8 mouse cellular contexts compared by ENCODE assay signal in the genomic region with DNA sequence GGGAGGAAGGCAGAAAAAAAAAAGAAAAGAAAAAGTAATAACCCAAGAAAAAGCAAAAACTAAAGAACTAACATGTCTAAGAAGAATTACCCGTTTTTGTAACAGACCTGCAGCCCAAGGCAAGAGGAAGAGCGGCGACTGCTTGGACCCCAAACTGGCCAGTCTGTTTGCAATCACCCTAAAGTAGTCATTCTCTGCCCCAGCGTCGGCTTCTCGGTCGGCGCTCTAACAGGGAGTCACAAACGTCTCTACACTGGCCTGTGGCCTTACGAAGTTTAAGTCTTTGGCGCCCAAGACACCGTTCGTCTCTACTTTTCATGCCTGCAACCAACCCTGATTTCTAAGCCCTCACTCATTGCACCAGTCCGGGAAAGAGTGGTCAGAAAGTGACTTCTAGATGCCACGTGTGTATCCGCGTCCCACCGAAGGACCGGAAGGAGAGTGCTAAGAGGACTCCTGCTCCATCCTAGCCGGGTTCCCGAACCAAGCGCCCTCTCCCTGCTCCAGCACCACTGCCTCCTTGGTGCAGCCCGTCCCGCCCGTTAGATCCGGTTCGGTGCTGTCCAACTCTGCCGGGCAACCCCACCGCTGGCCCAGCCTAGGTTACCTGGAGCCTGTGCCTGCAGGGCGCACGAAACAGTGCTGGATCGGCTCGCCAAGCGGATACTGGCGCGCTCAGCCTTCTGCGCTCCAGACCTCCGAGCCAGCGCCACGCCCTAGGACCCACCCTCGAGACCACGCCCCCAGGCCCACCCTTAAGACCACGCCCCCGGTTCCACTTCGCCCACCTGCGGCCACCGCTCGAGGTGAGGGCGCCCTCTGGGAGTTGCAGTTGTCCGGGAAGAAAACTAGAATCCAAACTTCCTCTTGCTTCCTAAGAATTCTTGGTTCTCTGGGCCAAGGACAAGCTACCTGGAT. TPM values are rescaled to one million over a fixed set of nuclear protein-coding genes. Genes with fewer than 3 reads are reported as not detected.
DNase-seq lines count a peak whose midpoint lies in the region; ATAC-seq and TF ChIP-seq lines count a peak whose summit lies in the region.

No protein-coding gene starts in this region.

- peak overlapping the region; percentile 94 for H3K9ac ChIP-seq in liver, embryonic 13.5 days

- peak; percentile 32 for DNase-seq in adrenal gland, adult 2 months
- DNase-seq in cerebellum, postnatal 14 days, result peak; percentile 55 to 78
- DNase-seq in gastrocnemius, postnatal 10 days, result peak; percentile 45
- DNase-seq in induced T-regulatory cell, adult 2 months (ENCODE audit: low read depth), result peak; percentile 78
- peak; percentile 84 for DNase-seq in liver, embryonic 13.5 days
- peak; percentile 80 for DNase-seq in testis, postnatal 10 days (ENCODE audit: low spot score)
- DNase-seq in frontal cortex, postnatal 36 days (ENCODE audit: low spot score in 2 of 2), result no peak

- peak; percentile 88 for ATAC-seq in liver, embryonic 13.5 days (ENCODE audit: low read depth)

- H3K4me3 ChIP-seq in liver, embryonic 13.5 days (replicated peaks), result peak overlapping the region; percentile 88
- no peak overlapping the region for H3K4me3 ChIP-seq in myocyte

- TF ChIP-seq POLR2A in myocyte (IDR thresholded peaks at IDR 0.05; ENCODE audit: insufficient read length, low read depth), result no peak

- H3K4me1 ChIP-seq in liver, embryonic 13.5 days (replicated peaks), result peaks cover 83% of the 10 kb centered on the region

- H3K36me3 ChIP-seq in liver, embryonic 13.5 days, result peaks cover 21% of the 10 kb centered on the region
- H3K36me3 ChIP-seq in myocyte (ENCODE audit: control insufficient read depth, insufficient read depth), result no peaks in the 10 kb centered on the region

- no peak overlapping the region for H3ac ChIP-seq in myocyte (ENCODE audit: control insufficient read depth, insufficient read length)

- under 1% methylated on average over 50 of the region's 50 CpGs for WGBS in liver, embryonic 13.5 days (ENCODE audit: insufficient replicate concordance)

- no peaks in the 10 kb centered on the region for H3K9me3 ChIP-seq in liver, embryonic 13.5 days (replicated peaks)

- no peaks in the 10 kb centered on the region for H3K27me3 ChIP-seq in liver, embryonic 13.5 days
- no peaks in the 10 kb centered on the region for H3K27me3 ChIP-seq in myocyte (ENCODE audit: control insufficient read depth, insufficient read depth, insufficient read length)

- no peaks in the 10 kb centered on the region for H3K79me2 ChIP-seq in myocyte (ENCODE audit: control insufficient read depth, insufficient read depth)

- H3K27ac ChIP-seq in liver, embryonic 13.5 days, result peak overlapping the region; percentile 94

- H3K4me2 ChIP-seq in liver, embryonic 13.5 days, result peak overlapping the region; percentile 77
- H3K4me2 ChIP-seq in myocyte (ENCODE audit: low read depth), result peak overlapping the region; percentile 42

TF ChIP-seq in myocyte, 11 proteins besides CTCF, POLR2A, EP300 and RAD21:
- no peak for TF ChIP-seq TCF3 (IDR thresholded peaks at IDR 0.05; ENCODE audit: insufficient read length, low read depth)
- no peak for TF ChIP-seq REST (IDR thresholded peaks at IDR 0.05; ENCODE audit: insufficient read depth, insufficient read length)
- TF ChIP-seq CEBPB (IDR thresholded peaks at IDR 0.05; ENCODE audit: insufficient read depth, poor library complexity, severe bottlenecking), result no peak
- TF ChIP-seq MYOD1 (IDR thresholded peaks at IDR 0.05; ENCODE audit: control insufficient read depth in 1 of 3, insufficient read length in 2 of 3, low read depth in 2 of 3), result no peak
- TF ChIP-seq POLR2AphosphoS2 (IDR thresholded peaks at IDR 0.05; ENCODE audit: insufficient read length, low read depth), result no peak
- TF ChIP-seq E2F4 (IDR thresholded peaks at IDR 0.05; ENCODE audit: insufficient read depth), result no peak
- TF ChIP-seq TCF12 (IDR thresholded peaks at IDR 0.05; ENCODE audit: insufficient read depth, poor library complexity, severe bottlenecking), result no peak

RNA-seq across cellular contexts. Expression of gene Gcnt1, which starts 16.4 kb away (rescaled TPM):
- total RNA-seq in adrenal gland, adult 2 months (2021), result 1 to 10 TPM; 2.4 to 2.6 TPM
- polyA plus RNA-seq in adrenal gland, adult 2 months (2012; rRNA removed), result 0.35 and 0.79 TPM in 2 replicates
- 1 to 10 TPM; 1.8 to 2.9 TPM for total RNA-seq in gastrocnemius, postnatal 10 days (2021)
- 17.9 and 25.0 TPM in 2 replicates for polyA plus RNA-seq in liver, embryonic 13.5 days (2015; fragmentation: Nextera tagmentation; extraction: Ambion mirVana)
- polyA plus RNA-seq in myocyte (2012; fragmentation: generic; extraction: Trizol), result 0.12 TPM

RNA-seq across cellular contexts. Expression of gene Rfk, which starts 37.6 kb away (rescaled TPM):
- 100 to 1,000 TPM in 1 of 2 experiments, 10 to 100 TPM in 1; 85.5 to 566 TPM for total RNA-seq in adrenal gland, adult 2 months (2021)
- 322 and 833 TPM in 2 replicates for polyA plus RNA-seq in adrenal gland, adult 2 months (2012; rRNA removed)
- total RNA-seq in gastrocnemius, postnatal 10 days (2021), result 10 to 100 TPM; 34.2 to 39.3 TPM
- 73.0 and 84.8 TPM in 2 replicates for polyA plus RNA-seq in liver, embryonic 13.5 days (2015; fragmentation: Nextera tagmentation; extraction: Ambion mirVana)
- 18.1 TPM for polyA plus RNA-seq in myocyte (2012; fragmentation: generic; extraction: Trizol)

Comparison
In these comparisons a context has a peak if more than half of its experiments do, and no peak if none do; other contexts are left out.
1. DNase-seq: peak in adrenal gland, adult 2 months (single experiment), cerebellum, postnatal 14 days (2 of 2), gastrocnemius, postnatal 10 days (single experiment), induced T-regulatory cell, adult 2 months (single experiment), liver, embryonic 13.5 days (single experiment) and testis, postnatal 10 days (single experiment); none in frontal cortex, postnatal 36 days (0 of 2).
2. RNA of gene Gcnt1, which starts 16.4 kb away (polyA plus RNA-seq): 17.9 to 25.0 TPM in liver, embryonic 13.5 days; 0.35 to 0.79 TPM in adrenal gland, adult 2 months and 0.12 TPM in myocyte (single experiment); every median in the first group is over 10 times any median in the second.